Mouse (Mus musculus): ENCODE measurements around the gene Helt. TPM values are rescaled to one million over a fixed set of nuclear protein-coding genes. Genes with fewer than 3 reads are reported as not detected.

Gene Helt
- polyA plus RNA-seq (2015; fragmentation: Nextera tagmentation; extraction: Ambion mirVana) = not detected in 2 replicates

DNA sequence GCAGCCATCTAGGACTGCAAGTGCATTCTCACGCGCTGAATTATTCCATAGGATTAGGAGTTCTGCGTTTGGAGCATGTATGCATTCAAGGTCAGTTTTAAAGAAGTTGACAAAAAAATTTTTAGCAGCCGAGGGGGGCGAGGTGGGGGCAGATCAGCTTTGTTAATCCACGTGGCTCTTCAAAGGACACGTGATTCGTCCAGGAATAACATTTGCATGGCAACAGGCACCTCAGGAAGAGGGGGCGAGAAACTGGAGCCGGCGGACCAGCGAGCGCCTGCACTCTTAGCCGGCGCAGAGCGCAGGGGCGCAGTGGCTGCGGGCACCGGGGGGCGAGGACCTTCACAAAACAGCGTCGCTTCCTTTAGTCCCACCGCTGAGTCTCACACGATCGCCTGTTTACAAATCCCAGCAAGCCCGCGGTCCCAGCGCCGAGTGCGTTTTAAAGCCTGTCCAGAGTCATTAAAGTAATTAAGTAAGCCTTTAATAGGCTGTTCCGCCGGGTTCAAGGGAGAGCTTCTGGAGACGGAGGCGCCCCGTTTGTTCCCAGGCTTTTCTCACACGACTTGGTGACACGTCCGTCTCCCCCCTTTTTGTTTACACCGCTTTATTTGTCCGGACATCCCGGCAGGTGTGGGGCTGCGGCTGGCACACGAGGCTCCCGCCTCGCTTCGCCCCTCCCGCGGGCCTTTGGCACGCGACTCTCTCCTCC, at the start of gene Helt:
Gene Helt, minus strand, starts transcription at position 491 of the 712 bp plus-strand sequence.
- WGBS = under 1% methylated on average over 50 of the region's 50 CpGs
- Histone ChIP-seq H3K9ac (no peak within 1 kb of the TSS), H3K4me2 (peak within 1 kb of the TSS; percentile 54), H3K27ac (replicated peaks) (no peak within 1 kb of the TSS), H3K27me3 (replicated peaks) (peaks cover 99% of the 10 kb centered on the region), H3K36me3 (no peaks in the 10 kb centered on the region), H3K4me1 (peaks cover 24% of the 10 kb centered on the region), H3K9me3 (no peaks in the 10 kb centered on the region), H3K4me3 (peak within 1 kb of the TSS; percentile 30)
- ATAC-seq (ENCODE audit: extremely low read depth, insufficient number of reproducible peaks, low FRiP score, low TSS enrichment) = no peak

DNA sequence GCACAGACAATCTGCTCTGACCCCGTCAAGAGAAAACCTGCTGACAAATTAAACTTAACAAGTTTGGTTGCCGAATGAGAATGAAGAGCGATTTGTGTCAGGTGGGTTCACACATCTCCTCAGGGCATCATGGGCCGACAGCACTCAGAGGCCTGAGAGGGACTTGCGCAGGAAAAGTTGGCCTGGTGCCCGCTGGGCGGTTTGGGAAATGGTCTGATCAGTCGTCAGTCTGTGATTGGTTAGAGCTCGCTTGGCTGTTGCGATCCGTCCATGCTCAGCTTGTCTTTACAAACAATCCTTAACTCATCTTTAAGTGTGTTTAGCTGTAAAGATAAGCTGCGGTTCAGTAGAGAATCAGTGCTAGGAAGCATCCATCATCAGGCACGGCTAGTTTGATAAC, 47.8 kb upstream of the Helt start:
- no peak; the same call in 1 of the 2 replicates for ATAC-seq (ENCODE audit: extremely low read depth, insufficient number of reproducible peaks, low FRiP score, low TSS enrichment)
- Histone ChIP-seq H3K9me3 (no peaks in the 10 kb centered on the region), H3K4me1 (peaks cover 9% of the 10 kb centered on the region), H3K9ac (peak overlapping the region; percentile 40), H3K27me3 (replicated peaks) (no peaks in the 10 kb centered on the region), H3K36me3 (no peaks in the 10 kb centered on the region), H3K4me3 (peak overlapping the region; percentile 34), H3K4me2 (peak overlapping the region; percentile 63), H3K27ac (replicated peaks) (no peak overlapping the region)
- 28% methylated on average over 13 of the region's 13 CpGs for WGBS

DNA sequence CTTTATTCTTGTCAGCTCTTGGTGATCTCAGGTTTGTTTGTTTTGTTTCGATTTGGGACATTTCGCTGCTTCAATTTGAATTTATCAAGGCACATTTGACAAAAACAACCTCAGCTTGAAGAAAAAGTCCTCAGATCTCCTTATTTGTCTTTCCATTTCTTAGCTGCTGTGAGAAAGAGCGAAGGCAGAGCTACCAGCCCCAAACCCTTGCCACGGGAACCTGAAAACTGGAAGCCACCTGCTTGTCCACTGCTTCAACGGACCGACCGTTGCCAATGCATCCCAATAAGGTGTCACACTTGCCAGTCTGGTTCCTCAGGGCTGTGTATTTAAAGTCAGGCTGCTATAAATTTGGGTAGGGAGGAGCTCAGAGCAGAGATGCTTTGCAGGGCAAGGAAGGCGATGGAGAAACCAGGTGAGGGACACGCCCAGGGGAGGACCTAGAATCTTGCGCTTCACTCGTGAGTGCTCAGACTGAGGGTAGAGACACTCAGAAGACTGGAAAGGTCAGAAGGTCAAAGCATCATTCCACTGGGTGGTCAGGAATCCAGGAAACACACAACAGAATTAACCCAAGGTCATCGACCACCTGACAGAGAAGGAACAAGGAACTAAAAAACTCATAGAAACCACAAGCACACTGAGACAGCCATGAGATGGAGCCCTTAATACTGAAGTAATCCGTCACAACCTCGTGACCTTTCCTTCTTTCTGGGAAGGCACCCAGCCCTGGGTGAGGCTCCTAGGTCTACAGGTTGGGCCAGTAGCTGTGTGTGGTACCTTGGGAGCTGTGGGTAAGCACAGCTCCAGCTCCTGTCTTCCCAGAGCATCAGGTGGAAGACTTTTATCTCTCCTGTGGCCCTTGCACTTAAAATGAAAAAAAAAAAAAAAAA, 46.2 kb upstream of the Helt start:
- H3K36me3 ChIP-seq = no peaks in the 10 kb centered on the region
- no peak overlapping the region for H3K4me2 ChIP-seq
- peaks cover under 1% of the 10 kb centered on the region; the same call in 1 of the 2 replicates for H3K9me3 ChIP-seq
- no peaks in the 10 kb centered on the region for H3K27me3 ChIP-seq (replicated peaks)
- H3K27ac ChIP-seq (replicated peaks) = no peak overlapping the region
- H3K9ac ChIP-seq = no peak overlapping the region
- WGBS = 79% methylated on average over 14 of the region's 14 CpGs
- H3K4me3 ChIP-seq = no peak overlapping the region
- no peak for ATAC-seq (ENCODE audit: extremely low read depth, insufficient number of reproducible peaks, low FRiP score, low TSS enrichment)
- H3K4me1 ChIP-seq = peaks cover 9% of the 10 kb centered on the region

DNA sequence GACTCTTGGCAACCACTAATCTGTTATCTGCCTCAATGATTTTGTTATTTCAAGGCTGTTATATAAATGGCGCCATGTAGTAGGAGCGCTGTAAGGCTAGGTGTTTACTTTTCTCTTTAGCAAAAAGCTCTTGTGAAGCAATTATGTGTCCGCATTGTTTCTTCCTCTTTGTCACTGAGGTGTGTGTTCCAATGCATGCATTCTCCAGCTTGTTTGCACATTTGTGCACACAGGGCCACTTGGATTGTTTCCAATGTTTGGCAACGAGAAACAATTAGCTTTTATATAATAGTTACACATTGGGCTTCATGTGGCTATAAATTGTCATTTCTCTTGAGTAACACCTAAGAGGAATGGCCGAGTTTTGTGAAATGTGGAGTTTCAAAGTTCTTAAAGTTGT, 44.8 kb upstream of the Helt start:
- 74% methylated on average over 5 of the region's 5 CpGs for WGBS
- H3K27me3 ChIP-seq (replicated peaks) = no peaks in the 10 kb centered on the region
- no peak overlapping the region for H3K9ac ChIP-seq
- H3K9me3 ChIP-seq = peaks cover 6% of the 10 kb centered on the region
- no peak overlapping the region for H3K4me2 ChIP-seq
- ATAC-seq (ENCODE audit: extremely low read depth, insufficient number of reproducible peaks, low FRiP score, low TSS enrichment) = no peak
- no peaks in the 10 kb centered on the region for H3K36me3 ChIP-seq
- H3K27ac ChIP-seq (replicated peaks) = no peak overlapping the region
- no peak overlapping the region for H3K4me3 ChIP-seq
- peaks cover 9% of the 10 kb centered on the region for H3K4me1 ChIP-seq

DNA sequence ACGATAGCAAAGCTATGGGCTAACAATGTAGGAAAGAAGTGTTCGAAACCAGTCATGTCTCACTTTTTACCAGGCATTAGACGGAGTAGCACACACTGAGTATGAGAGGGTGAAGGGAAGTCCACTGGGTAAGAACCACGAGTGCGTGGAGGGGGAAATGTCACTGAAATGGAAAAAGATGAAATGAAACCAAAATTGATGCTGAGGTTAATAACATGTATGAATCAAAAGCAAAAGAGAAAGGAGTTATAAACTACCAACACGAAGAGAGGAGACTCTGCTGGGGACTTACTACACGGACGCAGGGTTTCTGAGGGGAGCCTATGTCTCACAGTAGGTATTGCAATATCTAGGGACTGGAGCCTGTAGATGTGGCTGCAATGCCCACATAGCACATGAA, 41.9 kb upstream of the Helt start:
- WGBS = 90% methylated on average over 8 of the region's 8 CpGs
- H3K36me3 ChIP-seq = no peaks in the 10 kb centered on the region
- ATAC-seq (ENCODE audit: extremely low read depth, insufficient number of reproducible peaks, low FRiP score, low TSS enrichment) = no peak
- no peaks in the 10 kb centered on the region for H3K27me3 ChIP-seq (replicated peaks)
- 0 out of 2 replicates have a peak, but pooled peaks cover 3% of the 10 kb centered on the region for H3K4me1 ChIP-seq
- no peak overlapping the region for H3K4me2 ChIP-seq
- H3K9me3 ChIP-seq = peaks cover 6% of the 10 kb centered on the region
- H3K9ac ChIP-seq = no peak overlapping the region
- H3K4me3 ChIP-seq = no peak overlapping the region
- H3K27ac ChIP-seq (replicated peaks) = no peak overlapping the region

DNA sequence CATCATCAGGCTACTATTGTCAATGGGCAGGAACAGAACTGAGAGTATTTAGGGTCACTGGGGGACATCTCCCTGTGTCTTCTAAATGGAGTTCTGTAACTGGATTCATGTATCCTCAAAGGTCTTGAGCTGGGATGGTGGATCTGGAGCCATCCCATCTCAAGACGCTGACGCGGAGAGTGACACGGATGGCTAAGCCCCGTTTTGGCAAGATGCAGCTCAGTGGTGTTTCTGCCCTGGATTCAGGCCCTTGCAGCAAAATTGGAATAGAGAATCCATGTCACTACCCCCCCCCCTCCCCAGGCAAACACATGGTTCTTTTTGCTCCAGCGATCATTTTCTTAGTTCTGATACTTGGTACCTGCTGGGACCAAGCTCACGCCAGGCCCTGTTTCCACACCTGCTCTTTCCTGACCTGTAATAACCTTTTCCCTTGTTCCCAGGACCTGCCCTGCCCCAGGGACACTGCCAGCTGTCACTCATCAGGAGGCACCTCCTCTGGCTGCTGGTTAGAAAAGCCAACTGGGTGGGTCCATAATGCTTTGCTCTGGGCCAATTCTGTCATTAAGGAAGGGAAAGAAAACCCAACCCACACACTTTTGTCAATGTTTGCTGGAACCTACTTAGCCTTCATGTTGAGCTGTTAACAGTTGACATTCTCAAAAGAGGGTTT, 38.1 kb upstream of the Helt start:
- no peak overlapping the region for H3K9ac ChIP-seq
- no peak overlapping the region for H3K4me3 ChIP-seq
- H3K9me3 ChIP-seq = peaks cover 6% of the 10 kb centered on the region
- H3K27ac ChIP-seq (replicated peaks) = no peak overlapping the region
- no peak for ATAC-seq (ENCODE audit: extremely low read depth, insufficient number of reproducible peaks, low FRiP score, low TSS enrichment)
- H3K4me1 ChIP-seq = peaks cover 20% of the 10 kb centered on the region
- H3K4me2 ChIP-seq = no peak overlapping the region
- H3K36me3 ChIP-seq = no peaks in the 10 kb centered on the region
- H3K27me3 ChIP-seq (replicated peaks) = no peaks in the 10 kb centered on the region
- WGBS = 81% methylated on average over 7 of the region's 7 CpGs

DNA sequence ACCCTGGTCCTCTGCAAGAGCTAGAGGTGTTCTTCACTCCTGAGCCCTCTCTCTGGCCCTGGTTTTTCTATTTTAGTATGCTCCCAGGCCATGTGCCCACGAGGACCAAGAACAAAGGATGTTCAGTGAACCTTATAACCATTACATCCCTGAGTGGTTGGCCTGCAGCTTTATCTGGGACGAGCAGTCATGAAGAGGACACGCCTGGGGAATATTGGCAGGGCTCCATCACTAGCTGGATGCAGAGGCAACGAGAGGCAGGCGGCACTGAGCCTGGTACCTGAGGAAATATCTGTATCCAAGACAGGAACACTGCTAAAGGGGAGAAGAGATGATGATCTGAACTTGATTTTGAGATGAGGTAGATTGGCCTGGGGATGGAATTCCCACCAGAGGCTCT, 37.3 kb upstream of the Helt start:
- Histone ChIP-seq H3K9me3 (peaks cover 6% of the 10 kb centered on the region), H3K27ac (replicated peaks) (no peak overlapping the region), H3K36me3 (no peaks in the 10 kb centered on the region), H3K4me1 (peaks cover 20% of the 10 kb centered on the region), H3K4me2 (no peak overlapping the region), H3K27me3 (replicated peaks) (no peaks in the 10 kb centered on the region), H3K9ac (no peak overlapping the region), H3K4me3 (no peak overlapping the region)
- no peak for ATAC-seq (ENCODE audit: extremely low read depth, insufficient number of reproducible peaks, low FRiP score, low TSS enrichment)
- WGBS = 63% methylated on average over 5 of the region's 5 CpGs

DNA sequence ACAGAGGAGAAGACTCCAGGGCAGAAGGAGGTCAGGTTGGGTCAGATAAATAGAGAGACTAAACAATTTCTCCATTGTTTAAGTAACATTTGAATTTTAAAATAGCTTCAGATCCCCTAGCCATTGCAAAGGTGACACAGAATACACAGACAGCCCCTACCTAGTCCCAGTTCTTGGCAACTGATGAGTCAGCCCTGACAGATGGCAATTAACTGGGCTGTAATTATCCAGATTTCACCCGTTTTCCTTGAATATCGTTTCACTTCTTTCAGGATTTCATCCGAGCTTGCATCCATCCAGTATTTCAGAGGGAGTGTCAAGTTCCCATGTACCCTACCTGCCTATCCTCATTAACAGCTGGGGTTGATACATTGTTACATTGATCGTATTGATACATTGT, 34.9 kb upstream of the Helt start:
- H3K36me3 ChIP-seq = no peaks in the 10 kb centered on the region
- ATAC-seq (ENCODE audit: extremely low read depth, insufficient number of reproducible peaks, low FRiP score, low TSS enrichment) = no peak
- WGBS = 79% methylated on average over 4 of the region's 4 CpGs
- H3K9ac ChIP-seq = no peak overlapping the region
- H3K4me3 ChIP-seq = no peak overlapping the region
- H3K27ac ChIP-seq (replicated peaks) = no peak overlapping the region
- H3K4me2 ChIP-seq = no peak overlapping the region
- H3K27me3 ChIP-seq (replicated peaks) = no peaks in the 10 kb centered on the region
- peaks cover 20% of the 10 kb centered on the region for H3K4me1 ChIP-seq
- H3K9me3 ChIP-seq = peaks cover 4% of the 10 kb centered on the region; the same call in 1 of the 2 replicates

DNA sequence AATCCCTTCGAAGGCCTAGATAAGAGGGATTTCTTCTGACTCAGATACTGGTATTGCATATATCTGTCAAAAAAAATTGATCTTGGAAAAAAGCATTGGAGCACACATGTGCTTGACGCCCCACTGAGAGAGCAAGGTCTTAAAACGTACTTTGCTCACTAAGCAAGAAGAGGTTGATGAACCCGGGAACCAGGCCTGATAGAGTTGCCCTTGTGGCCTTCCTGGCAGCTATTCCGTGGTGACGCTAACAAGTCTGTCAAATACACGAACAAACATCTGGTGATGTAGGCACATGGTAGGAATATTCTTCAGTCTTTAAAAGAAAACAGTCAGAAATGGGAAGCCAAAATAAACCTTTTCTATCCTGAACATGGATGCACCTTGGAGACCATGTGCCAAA, 32.8 kb upstream of the Helt start:
- peaks cover 4% of the 10 kb centered on the region; the same call in 1 of the 2 replicates for H3K9me3 ChIP-seq
- H3K36me3 ChIP-seq = no peaks in the 10 kb centered on the region
- no peak overlapping the region for H3K4me2 ChIP-seq
- H3K4me3 ChIP-seq = no peak overlapping the region
- no peaks in the 10 kb centered on the region for H3K27me3 ChIP-seq (replicated peaks)
- no peak for ATAC-seq (ENCODE audit: extremely low read depth, insufficient number of reproducible peaks, low FRiP score, low TSS enrichment)
- no peak overlapping the region for H3K27ac ChIP-seq (replicated peaks)
- WGBS = 72% methylated on average over 7 of the region's 7 CpGs
- peaks cover 23% of the 10 kb centered on the region for H3K4me1 ChIP-seq
- no peak overlapping the region for H3K9ac ChIP-seq

DNA sequence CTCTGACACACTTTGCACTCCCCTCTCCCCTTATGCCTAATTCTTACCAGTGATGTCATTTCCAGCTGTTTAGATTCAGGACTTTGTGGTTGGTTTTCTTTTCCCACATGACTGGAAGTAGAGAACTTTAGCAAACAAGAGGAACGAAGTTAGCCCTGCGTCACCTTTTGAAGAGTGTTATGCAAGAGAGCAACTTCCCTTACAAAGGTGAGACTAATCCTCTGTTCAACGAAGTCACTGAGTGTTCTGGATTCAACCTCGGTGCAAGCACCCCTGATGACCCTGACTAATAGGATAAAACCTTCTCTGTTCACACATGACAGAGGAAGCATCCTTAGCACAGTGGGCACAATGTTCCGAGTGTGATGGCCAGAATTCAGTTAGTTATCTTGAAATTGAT, 32.2 kb upstream of the Helt start:
- no peak for ATAC-seq (ENCODE audit: extremely low read depth, insufficient number of reproducible peaks, low FRiP score, low TSS enrichment)

DNA sequence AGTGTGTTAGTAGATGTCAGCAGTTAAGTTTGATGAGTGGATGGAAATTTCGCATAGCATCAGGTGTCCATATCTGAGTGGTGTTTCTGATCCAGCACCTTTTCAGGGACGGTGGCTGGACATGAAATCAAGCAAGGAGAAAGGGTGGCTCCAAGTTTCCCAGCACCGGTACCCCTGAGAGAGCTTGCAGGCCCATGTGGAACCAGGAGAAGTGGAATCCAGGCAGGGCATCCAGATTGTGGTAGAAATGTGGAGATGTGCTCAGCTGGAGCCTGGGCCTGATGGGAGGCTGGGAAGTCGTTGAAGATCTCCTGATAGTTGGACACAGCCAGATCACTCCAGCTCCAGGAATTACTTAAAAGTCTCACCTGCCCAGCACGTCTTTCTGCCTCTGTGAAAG, 30.2 kb upstream of the Helt start:
- H3K4me3 ChIP-seq = no peak overlapping the region
- H3K9me3 ChIP-seq = peaks cover 4% of the 10 kb centered on the region; the same call in 1 of the 2 replicates
- H3K27me3 ChIP-seq (replicated peaks) = no peaks in the 10 kb centered on the region
- no peak overlapping the region for H3K9ac ChIP-seq
- no peaks in the 10 kb centered on the region for H3K36me3 ChIP-seq
- H3K4me2 ChIP-seq = no peak overlapping the region
- no peak for ATAC-seq (ENCODE audit: extremely low read depth, insufficient number of reproducible peaks, low FRiP score, low TSS enrichment)
- WGBS = 62% methylated on average over 5 of the region's 5 CpGs
- H3K4me1 ChIP-seq = peaks cover 23% of the 10 kb centered on the region
- H3K27ac ChIP-seq (replicated peaks) = no peak overlapping the region

More for the DNA sequence above, 32.2 kb upstream of the Helt start:
- Histone ChIP-seq H3K36me3 (no peaks in the 10 kb centered on the region), H3K27me3 (replicated peaks) (no peaks in the 10 kb centered on the region), H3K9me3 (peaks cover 4% of the 10 kb centered on the region; the same call in 1 of the 2 replicates), H3K9ac (no peak overlapping the region), H3K4me2 (no peak overlapping the region), H3K27ac (replicated peaks) (no peak overlapping the region), H3K4me1 (peaks cover 23% of the 10 kb centered on the region), H3K4me3 (no peak overlapping the region)
- 82% methylated on average over 5 of the region's 5 CpGs for WGBS
